Mouse (Mus musculus): Measurements from ENCODE around the gene Car7.

Gene Car7

GRCm38 (mm10) chr8:104533971-104534778 lies at the start of gene Car7, which contains the start of gene Nae1:
Gene Car7, plus strand, starts transcription at chr8:104534689.
Gene Nae1, minus strand, starts transcription at chr8:104534637.
- peak; percentile 77 for DNase-seq (ENCODE audit: low read depth, low spot score)

GRCm38 (mm10) chr8:104509061-104510006 lies 25.2 kb upstream of the Car7 start, which contains the start of gene Terb1:
Gene Terb1, minus strand, starts transcription at chr8:104509910.
- no peak for DNase-seq (ENCODE audit: low read depth, low spot score)

GRCm38 (mm10) chr8:104510134-104510533 lies 24.4 kb upstream of the Car7 start:
- DNase-seq (ENCODE audit: low read depth, low spot score): no peak

DNA sequence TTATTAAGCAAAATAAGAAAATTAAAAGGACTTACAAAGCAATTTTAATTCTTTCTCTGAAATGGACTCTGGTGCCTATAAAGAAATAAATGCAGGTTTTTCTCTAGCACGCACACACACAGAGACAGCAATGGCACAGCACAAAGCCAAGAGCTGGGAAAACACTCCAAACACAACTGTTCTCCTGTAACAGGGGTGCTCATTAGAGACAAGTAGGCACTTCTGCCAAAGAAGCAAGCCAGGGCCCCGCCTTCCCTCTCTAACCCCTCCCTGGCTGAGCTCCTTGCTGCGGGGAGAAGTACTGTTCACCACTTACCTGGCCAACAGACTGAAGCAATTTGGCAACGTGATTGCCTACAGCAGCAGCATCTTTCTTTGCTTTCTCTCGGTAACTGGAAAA lies 16.6 kb upstream of the Car7 start:
- DNase-seq (ENCODE audit: low read depth, low spot score): no peak

GRCm38 (mm10) chr8:104529671-104530070 lies 4.8 kb upstream of the Car7 start:
- no peak for DNase-seq (ENCODE audit: low read depth, low spot score)

- no peak for DNase-seq (ENCODE audit: low read depth, low spot score)
Observed at GRCm38 (mm10) chr8:104533551-104533950, 938 bp upstream of the Car7 start.

- no peak for DNase-seq (ENCODE audit: low read depth, low spot score)
Observed at GRCm38 (mm10) chr8:104534779-104535141, 271 bp downstream of the Car7 start.

- no peak for DNase-seq (ENCODE audit: low read depth, low spot score)
Observed at GRCm38 (mm10) chr8:104535378-104535777, 889 bp downstream of the Car7 start.

GRCm38 (mm10) chr8:104536028-104536427 lies 1.5 kb downstream of the Car7 start:
- no peak for DNase-seq (ENCODE audit: low read depth, low spot score)

GRCm38 (mm10) chr8:104538896-104539295 lies 4.4 kb downstream of the Car7 start:
- DNase-seq (ENCODE audit: low read depth, low spot score): no peak

DNA sequence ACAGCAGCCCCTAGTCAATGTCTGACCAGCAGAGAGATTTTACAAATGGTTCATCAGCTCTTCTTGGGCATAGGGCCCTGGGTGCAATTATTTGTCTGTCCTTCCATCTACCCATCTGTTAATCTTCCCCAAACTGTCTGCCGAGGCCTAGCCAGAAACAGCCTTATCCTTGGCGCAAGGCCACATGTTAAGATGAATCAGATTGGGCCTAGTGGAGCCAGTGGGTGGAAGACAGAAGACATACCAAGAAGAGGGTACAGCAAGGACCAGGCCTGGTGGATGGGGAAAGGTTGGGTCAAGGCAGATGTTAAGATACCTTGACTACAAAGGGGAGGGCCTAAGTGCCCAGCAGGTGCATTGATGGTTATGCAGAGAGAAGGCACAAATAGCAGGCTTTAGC lies 5.1 kb downstream of the Car7 start:
- no peak for DNase-seq (ENCODE audit: low read depth, low spot score)

DNA sequence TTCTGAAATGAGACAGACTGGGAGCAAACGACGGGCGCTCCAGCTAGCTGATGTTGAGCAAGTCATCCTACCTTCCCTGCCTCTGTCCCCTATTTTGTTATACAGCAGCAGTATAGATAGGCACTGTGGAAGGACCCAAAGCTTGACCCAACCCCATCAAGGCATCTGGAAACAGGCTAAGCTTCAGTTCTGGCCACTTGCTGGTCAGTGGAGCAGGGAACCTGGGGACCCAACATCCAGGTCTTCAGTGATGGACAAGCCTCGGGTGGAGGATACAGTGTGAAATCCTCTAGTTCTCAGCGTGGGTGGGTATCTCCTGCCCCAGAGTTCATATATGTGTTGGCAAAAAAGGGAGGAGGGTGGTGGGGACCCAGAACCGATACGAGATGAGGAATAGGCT lies 5.7 kb downstream of the Car7 start:
- no peak for DNase-seq (ENCODE audit: low read depth, low spot score)

- no peak for DNase-seq (ENCODE audit: low read depth, low spot score)
Observed at GRCm38 (mm10) chr8:104540710-104541514, 6.4 kb downstream of the Car7 start.

- no peak for DNase-seq (ENCODE audit: low read depth, low spot score)
Observed at GRCm38 (mm10) chr8:104541515-104541880, 7.0 kb downstream of the Car7 start.

- DNase-seq (ENCODE audit: low read depth, low spot score): no peak
Observed at GRCm38 (mm10) chr8:104542160-104542559, 7.7 kb downstream of the Car7 start.

- no peak for DNase-seq (ENCODE audit: low read depth, low spot score)
Observed at GRCm38 (mm10) chr8:104543440-104544045, 9.1 kb downstream of the Car7 start.

DNA sequence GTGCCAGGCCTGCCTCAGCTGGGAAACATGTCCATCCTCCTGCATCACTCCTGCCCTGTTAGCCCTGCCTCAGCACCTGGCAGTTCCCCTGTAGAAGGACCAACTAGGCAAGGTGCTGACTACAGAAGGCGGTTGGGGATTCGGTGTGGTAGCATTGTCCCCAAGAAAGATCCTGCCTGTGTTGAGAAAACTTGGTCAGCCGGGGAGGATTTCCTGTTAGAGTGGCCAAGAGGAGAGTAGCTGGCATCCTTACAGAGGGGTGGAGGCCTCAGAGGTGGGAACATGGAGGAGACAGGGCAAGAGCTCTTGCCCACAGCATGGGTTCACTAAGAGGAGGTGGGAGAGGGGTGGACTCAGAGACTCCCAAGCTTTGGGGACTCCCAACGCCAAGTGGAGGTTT lies 20.7 kb downstream of the Car7 start:
- no peak for DNase-seq (ENCODE audit: low read depth, low spot score)

- DNase-seq (ENCODE audit: low read depth, low spot score): no peak
Observed at GRCm38 (mm10) chr8:104557226-104557625, 22.7 kb downstream of the Car7 start.

DNA sequence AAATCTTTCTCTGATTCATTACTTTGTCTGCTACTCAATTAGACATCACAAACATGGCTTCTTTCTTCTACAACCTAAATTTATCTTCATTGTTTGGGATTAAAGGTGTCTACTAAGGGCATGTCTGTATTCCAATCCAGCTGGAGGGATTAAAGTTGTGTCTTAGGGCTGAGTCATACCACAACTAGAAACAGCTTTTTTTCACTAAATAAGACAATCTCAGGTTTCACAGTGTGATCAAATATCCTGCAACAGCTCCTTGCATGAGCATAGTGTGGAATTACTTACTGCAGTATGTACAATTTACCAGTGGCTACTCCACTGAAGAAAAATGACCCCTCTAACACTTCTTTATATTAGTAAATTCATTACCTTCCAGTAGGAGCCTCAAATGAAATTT lies 26.2 kb downstream of the Car7 start:
- no peak for DNase-seq (ENCODE audit: low read depth, low spot score)

DNA sequence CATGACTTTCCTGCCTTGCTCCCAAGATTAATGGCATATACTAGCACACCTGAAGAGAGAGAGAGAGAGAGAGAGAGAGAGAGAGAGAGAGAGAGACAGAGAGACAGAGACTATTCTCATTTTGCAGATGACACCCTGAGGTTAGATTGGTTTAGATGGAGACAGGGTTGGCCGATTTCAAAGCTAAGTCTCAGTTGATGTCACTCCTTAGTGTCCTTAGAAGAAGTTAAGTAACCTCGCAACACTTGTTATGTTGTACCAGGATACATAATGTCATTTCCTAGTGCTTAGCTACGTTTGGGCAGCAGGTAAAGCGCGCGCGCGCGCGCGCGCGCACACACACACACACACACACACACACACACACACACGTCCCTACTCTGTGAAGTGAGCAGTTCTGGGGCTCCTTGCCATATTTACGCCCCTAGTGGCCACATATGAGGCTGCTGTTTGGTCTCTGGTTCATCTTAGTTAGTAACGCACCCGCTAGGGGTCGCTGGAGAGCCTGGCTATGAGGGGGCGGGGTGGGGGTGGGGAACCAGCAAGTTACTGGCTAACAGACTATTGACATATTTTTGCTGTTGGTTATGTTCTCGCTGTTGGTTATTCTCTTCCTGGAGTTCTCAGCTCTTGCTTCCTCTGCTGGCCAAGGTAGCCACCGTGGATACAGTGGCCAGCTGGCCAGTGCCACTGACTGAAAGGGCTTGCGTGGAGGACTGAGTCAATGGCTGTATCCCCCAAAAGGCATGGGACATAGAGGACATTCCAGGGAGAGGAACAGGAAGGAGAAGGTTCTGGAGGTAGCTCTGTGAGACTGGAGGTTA lies 30.4 kb downstream of the Car7 start:
- peak; percentile 42 for DNase-seq (ENCODE audit: low read depth, low spot score)

GRCm38 (mm10) chr8:104565457-104565798 lies 30.9 kb downstream of the Car7 start:
- DNase-seq (ENCODE audit: low read depth, low spot score): no peak
